Mouse (Mus musculus) liver, postnatal 0 days (tissue): Measurements from ENCODE around the gene Gng13. TPM values are rescaled to one million over a fixed set of nuclear protein-coding genes. Genes with fewer than 3 reads are reported as not detected.

Experiments
- ATAC-seq: fragments of 200-750 bp; cut with Nextera tagmentation; 2 replicates; pipeline ENCODE4 v1.8.0; 2017; ENCODE audit warnings: mild to moderate bottlenecking, moderate library complexity
- DNase-seq: peaks from one replicate; pipeline ENCODE4 v3.0.0-alpha.2; 2016
- H3K27ac ChIP-seq: fragments of 300-500 bp; sonication (generic); 2 replicates; pipeline ENCODE4 v1.5.1; 2014; ENCODE audit warnings: antibody characterized with exemption, moderate library complexity, mild to moderate bottlenecking, low read depth
- H3K27me3 ChIP-seq: fragments of 300-500 bp; sonication (generic); 2 replicates; pipeline ENCODE4 v1.6.1; 2014; ENCODE audit warnings: low read length, control low read depth, mixed read lengths; ENCODE audit not compliant: insufficient read depth
- H3K36me3 ChIP-seq: fragments of 300-500 bp; sonication (generic); replicated peaks from 2 replicates; pipeline ENCODE4 v1.6.1; 2014; ENCODE audit warnings: mild to moderate bottlenecking, control low read depth, low read length, moderate library complexity, mixed read lengths; ENCODE audit not compliant: insufficient read depth
- H3K4me1 ChIP-seq: fragments of 300-500 bp; sonication (generic); 2 replicates; pipeline ENCODE4 v1.6.1; 2014; ENCODE audit warnings: antibody characterized with exemption, mild to moderate bottlenecking, control low read depth; ENCODE audit not compliant: insufficient read depth
- H3K4me2 ChIP-seq: fragments of 300-500 bp; sonication (generic); 2 replicates; pipeline ENCODE4 v1.6.1; 2014; ENCODE audit warnings: low read depth, mild to moderate bottlenecking, low read length, moderate library complexity, mixed read lengths
- H3K4me3 ChIP-seq: fragments of 300-500 bp; sonication (generic); 2 replicates; pipeline ENCODE4 v1.5.1; 2014; ENCODE audit warnings: low read depth, low read length
- H3K9ac ChIP-seq: fragments of 300-500 bp; sonication (generic); replicated peaks from 2 replicates; pipeline ENCODE4 v1.6.1; 2014; ENCODE audit warnings: mild to moderate bottlenecking, moderate library complexity
- H3K9me3 ChIP-seq: fragments of 300-500 bp; sonication (generic); 2 replicates; pipeline ENCODE4 v1.6.1; 2016; ENCODE audit warnings: mild to moderate bottlenecking, control low read depth, low read length, mixed read lengths
- CTCF ChIP-seq: sonication (generic); IDR thresholded peaks from 2 replicates; pipeline ENCODE4 v1.5.1; 2016; ENCODE audit warnings: antibody characterized with exemption, low read depth
- EP300 ChIP-seq: IDR thresholded peaks from 2 replicates; pipeline ENCODE4 v1.6.1; 2016; ENCODE audit warnings: antibody characterized with exemption, low read depth, mild to moderate bottlenecking
- WGBS: fragments of 180-500 bp; shearing (Covaris S2); extraction: QIAGEN DNeasy Blood & Tissue Kit; methylation state at CpG from one replicate; pipeline ENCODE4 v1.1.7; 2014; ENCODE audit not compliant: insufficient replicate concordance; 5-methylcytosine and 5-hydroxymethylcytosine counted together
- polyA plus RNA-seq: library from polyadenylated mRNA; unstranded; fragments of >200 nt; fragmentation: Nextera tagmentation; extraction: Ambion mirVana; gene quantifications from 2 replicates; pipeline ENCODE4 v1.2.1, GENCODE M21; 2015

The Gng13 gene
- polyA plus RNA-seq, 1 experiment from 2014 or later: 0.39 TPM

DNA sequence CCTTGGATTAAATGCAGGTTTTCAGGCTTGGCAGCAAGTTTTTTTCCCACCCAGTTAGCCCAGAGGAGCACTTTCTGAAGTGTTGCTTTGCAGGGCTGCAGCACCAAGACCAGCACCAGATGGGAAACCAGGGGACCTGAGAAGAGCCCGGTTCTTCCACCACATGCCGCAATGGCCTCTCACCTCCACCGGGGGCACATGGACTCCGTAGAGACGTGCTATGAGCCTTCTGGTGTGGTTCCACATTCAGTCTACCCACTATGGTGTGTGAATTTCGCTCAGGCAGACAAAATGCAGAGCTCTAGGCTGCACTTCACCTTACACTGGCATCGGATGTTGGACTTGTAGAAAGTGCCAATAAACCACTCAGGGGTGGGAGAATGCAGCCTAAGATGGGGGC, 30.6 kb upstream of the Gng13 start:
- ATAC-seq: no peak
- WGBS: 33% methylated on average over 7 of the region's 7 CpGs
- H3K4me3 ChIP-seq: no peak overlapping the region
- H3K27ac ChIP-seq: no peak overlapping the region
- no peak overlapping the region for H3K4me2 ChIP-seq
- no peaks in the 10 kb centered on the region for H3K36me3 ChIP-seq
- no peaks in the 10 kb centered on the region for H3K9me3 ChIP-seq
- DNase-seq: peak; percentile 24
- no peak overlapping the region for H3K9ac ChIP-seq
- TF ChIP-seq EP300: no peak
- TF ChIP-seq CTCF: peak; percentile 48
- H3K27me3 ChIP-seq: peaks cover 9% of the 10 kb centered on the region; the same call in 1 of the 2 replicates
- no peaks in the 10 kb centered on the region for H3K4me1 ChIP-seq

DNA sequence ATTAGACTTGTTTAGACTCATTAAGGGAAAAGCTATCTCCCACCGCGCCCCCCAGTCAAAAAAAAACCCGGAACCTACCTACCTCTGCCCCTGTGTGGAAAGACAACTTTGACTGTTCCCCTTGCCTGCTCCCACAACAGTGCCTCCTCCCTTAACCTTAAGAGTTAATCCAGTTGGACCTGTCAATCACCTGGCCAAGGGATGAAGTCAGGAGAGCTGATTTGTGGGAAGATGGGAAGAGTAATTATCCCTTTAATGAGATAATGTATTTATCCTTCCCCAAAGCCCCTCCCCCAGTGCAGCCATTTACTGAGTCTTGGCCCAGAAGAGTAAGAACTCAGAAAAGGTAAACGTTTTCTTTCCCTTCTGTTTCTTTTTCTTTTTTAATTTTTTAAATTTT, 28.0 kb upstream of the Gng13 start:
- H3K9ac ChIP-seq: no peak overlapping the region
- no peak overlapping the region for H3K4me3 ChIP-seq
- H3K27ac ChIP-seq: no peak overlapping the region
- H3K27me3 ChIP-seq: peaks cover 9% of the 10 kb centered on the region; the same call in 1 of the 2 replicates
- no peaks in the 10 kb centered on the region for H3K9me3 ChIP-seq
- no peaks in the 10 kb centered on the region for H3K36me3 ChIP-seq
- WGBS: 62% methylated on average over 4 of the region's 4 CpGs
- no peak for ATAC-seq
- no peak for DNase-seq
- no peaks in the 10 kb centered on the region for H3K4me1 ChIP-seq
- no peak overlapping the region for H3K4me2 ChIP-seq
- no peak for TF ChIP-seq CTCF

DNA sequence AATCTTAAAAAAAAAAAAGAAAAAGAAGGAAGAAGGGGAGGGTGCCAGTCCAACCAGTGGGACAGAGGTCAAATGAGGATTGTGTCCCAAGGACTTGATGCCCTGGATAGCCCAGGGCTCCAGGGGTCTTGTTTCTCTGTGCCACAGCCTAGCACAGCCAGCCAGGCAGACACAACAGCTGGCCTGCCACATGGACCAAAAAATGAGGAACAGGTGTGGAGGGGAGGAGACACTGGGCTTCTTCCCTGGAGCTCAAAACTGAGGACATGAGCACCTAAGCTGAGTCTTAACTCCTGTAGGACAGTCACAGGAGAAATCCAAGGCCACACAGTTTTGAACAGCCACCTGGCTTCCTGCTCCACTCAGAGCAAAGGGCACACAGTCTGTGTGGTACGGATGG, 20.7 kb upstream of the Gng13 start:
- 25% methylated on average over 1 of the region's 1 CpGs for WGBS
- H3K27ac ChIP-seq: no peak overlapping the region
- no peaks in the 10 kb centered on the region for H3K9me3 ChIP-seq
- no peak for DNase-seq
- TF ChIP-seq EP300 (no peak), CTCF (no peak)
- H3K9ac ChIP-seq: no peak overlapping the region
- no peaks in the 10 kb centered on the region for H3K36me3 ChIP-seq
- no peak for ATAC-seq
- H3K4me2 ChIP-seq: no peak overlapping the region
- H3K4me3 ChIP-seq: no peak overlapping the region
- H3K4me1 ChIP-seq: no peaks in the 10 kb centered on the region
- no peaks in the 10 kb centered on the region for H3K27me3 ChIP-seq

DNA sequence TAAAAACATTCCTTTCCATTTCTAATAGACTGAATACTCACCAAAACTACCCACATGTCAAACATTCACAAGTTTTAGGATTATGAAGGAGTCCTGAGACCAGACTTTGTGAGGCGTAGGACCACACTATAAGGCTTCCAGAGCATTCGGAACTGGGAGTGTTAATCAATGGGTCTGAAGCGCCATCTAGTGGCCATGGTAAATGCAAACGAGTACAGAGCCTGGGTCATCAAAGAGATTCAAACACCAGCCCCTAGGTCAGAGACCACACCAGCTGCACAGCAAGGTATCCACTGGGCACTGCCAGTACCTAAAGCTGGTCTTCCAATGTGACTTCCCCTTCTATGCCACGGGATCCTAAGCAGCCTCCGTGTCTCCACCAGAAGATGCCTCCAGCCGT, 18.5 kb upstream of the Gng13 start:
- H3K4me1 ChIP-seq: no peaks in the 10 kb centered on the region
- no peak overlapping the region for H3K9ac ChIP-seq
- H3K27me3 ChIP-seq: no peaks in the 10 kb centered on the region
- H3K36me3 ChIP-seq: no peaks in the 10 kb centered on the region
- ATAC-seq (no peak), DNase-seq (peak; percentile 79)
- no peak overlapping the region for H3K27ac ChIP-seq
- TF ChIP-seq EP300 (no peak), CTCF (peak; percentile 88)
- H3K4me3 ChIP-seq: no peak overlapping the region
- 15% methylated on average over 7 of the region's 7 CpGs for WGBS
- H3K9me3 ChIP-seq: no peaks in the 10 kb centered on the region
- no peak overlapping the region for H3K4me2 ChIP-seq

DNA sequence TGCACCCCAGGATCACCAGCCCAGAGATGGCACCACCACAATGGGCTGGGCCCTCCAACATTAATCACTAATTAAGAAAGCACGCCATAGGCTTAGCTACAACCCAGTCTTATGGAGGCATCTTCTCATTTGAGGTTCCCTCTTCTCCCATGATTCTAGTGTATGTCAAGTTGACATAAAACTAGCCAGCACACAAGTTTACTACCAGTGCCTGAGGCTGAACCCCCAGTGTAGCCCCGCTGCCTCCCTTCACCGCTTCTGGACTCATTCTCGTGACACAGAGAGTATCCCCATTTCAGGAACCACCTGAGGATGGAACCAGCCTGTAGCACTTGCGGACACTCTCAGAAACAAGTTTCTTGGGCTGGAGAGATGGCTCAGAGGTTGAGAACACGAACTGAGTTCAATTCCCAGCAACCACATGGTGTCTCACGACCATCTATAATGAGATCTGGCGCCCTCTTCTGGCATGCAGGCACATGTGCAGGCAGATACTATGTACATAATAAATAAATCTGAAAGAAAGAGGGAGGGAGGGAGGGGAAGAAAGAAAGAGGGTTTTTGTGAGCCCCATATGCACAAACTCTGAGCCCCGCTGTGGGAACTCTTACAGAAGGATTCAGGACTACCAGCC, 16.0 kb upstream of the Gng13 start:
- ATAC-seq (no peak), DNase-seq (no peak)
- no peaks in the 10 kb centered on the region for H3K4me1 ChIP-seq
- TF ChIP-seq CTCF (peak; percentile 55), EP300 (no peak)
- H3K27ac ChIP-seq: no peak overlapping the region
- no peak overlapping the region for H3K4me2 ChIP-seq
- H3K27me3 ChIP-seq: no peaks in the 10 kb centered on the region
- no peak overlapping the region for H3K9ac ChIP-seq
- H3K36me3 ChIP-seq: no peaks in the 10 kb centered on the region
- H3K9me3 ChIP-seq: no peaks in the 10 kb centered on the region
- WGBS: 59% methylated on average over 9 of the region's 9 CpGs
- H3K4me3 ChIP-seq: no peak overlapping the region

DNA sequence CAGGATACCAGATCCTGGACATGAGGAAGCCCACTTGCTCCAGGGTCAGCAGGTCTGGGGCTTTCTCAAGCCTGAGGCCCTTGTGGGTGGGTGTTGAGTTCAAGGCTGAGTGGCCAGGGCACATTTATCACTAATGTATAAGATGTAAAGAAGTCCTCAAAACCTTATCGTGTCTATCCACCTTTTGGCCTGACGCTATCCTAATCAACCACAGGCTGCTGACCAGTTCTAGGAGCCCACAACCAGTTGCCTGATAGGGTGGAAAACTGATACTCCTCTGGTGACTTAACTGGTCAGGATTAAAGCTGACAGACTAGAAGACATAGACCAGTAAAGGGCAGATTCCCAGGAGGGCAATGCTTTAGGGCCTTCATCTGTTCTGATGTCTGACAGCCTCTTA, 7.0 kb upstream of the Gng13 start:
- H3K27me3 ChIP-seq: no peaks in the 10 kb centered on the region
- no peaks in the 10 kb centered on the region for H3K4me1 ChIP-seq
- WGBS: 77% methylated on average over 2 of the region's 2 CpGs
- H3K9me3 ChIP-seq: no peaks in the 10 kb centered on the region
- DNase-seq (no peak), ATAC-seq (no peak)
- no peaks in the 10 kb centered on the region for H3K36me3 ChIP-seq
- no peak for TF ChIP-seq EP300
- TF ChIP-seq CTCF: no peak
- H3K4me3 ChIP-seq: no peak overlapping the region
- H3K9ac ChIP-seq: no peak overlapping the region
- H3K27ac ChIP-seq: no peak overlapping the region
- H3K4me2 ChIP-seq: no peak overlapping the region

DNA sequence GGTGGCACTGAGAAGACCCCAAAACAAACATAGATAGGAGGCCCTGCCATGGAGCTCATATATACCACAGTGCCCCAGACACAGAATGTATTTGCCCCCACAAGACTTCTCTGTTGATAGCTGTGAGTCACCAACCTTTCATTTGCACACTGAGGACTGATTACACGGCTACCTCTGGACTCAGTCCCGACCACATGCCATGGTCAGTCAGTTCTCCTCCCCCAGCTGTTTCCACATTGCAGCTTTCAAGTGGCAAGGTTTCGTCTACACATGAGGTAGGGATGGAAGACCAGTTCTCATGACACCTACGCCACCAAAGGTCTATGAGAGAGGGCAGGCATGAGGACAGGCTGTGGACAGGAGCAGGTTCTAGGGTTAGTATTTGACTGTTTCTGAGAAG, 5.8 kb upstream of the Gng13 start:
- H3K4me2 ChIP-seq: no peak overlapping the region
- WGBS: 59% methylated on average over 4 of the region's 4 CpGs
- H3K36me3 ChIP-seq: no peaks in the 10 kb centered on the region
- no peak overlapping the region for H3K9ac ChIP-seq
- DNase-seq (no peak), ATAC-seq (no peak)
- no peak for TF ChIP-seq EP300
- no peak for TF ChIP-seq CTCF
- H3K4me1 ChIP-seq: no peaks in the 10 kb centered on the region
- peaks cover 5% of the 10 kb centered on the region for H3K27me3 ChIP-seq
- no peaks in the 10 kb centered on the region for H3K9me3 ChIP-seq
- no peak overlapping the region for H3K4me3 ChIP-seq
- no peak overlapping the region for H3K27ac ChIP-seq
